Mouse (Mus musculus) embryonic facial prominence, embryonic 10.5 days (tissue): ENCODE results near the gene Adarb2. TPM values are rescaled to one million over a fixed set of nuclear protein-coding genes. Genes with fewer than 3 reads are reported as not detected.

Experiments used
- DNase-seq: peaks from one replicate; pipeline ENCODE4 v3.0.0-alpha.2; 2017; ENCODE audit warnings: low spot score
- H3K27ac ChIP-seq: fragments of 300-500 bp; sonication (generic); replicated peaks from 2 replicates; pipeline ENCODE4 v1.5.1; 2016; ENCODE audit warnings: mild to moderate bottlenecking
- H3K27me3 ChIP-seq: fragments of 300-500 bp; sonication (generic); replicated peaks from 2 replicates; pipeline ENCODE4 v1.6.1; 2016; ENCODE audit warnings: low read depth, mild to moderate bottlenecking; ENCODE audit not compliant: poor library complexity, severe bottlenecking
- H3K36me3 ChIP-seq: fragments of 300-500 bp; sonication (generic); replicated peaks from 2 replicates; pipeline ENCODE4 v1.6.1; 2016; ENCODE audit warnings: mild to moderate bottlenecking, moderate library complexity
- H3K4me1 ChIP-seq: fragments of 300-500 bp; sonication (generic); 2 replicates; pipeline ENCODE4 v1.6.1; 2016
- H3K4me3 ChIP-seq: fragments of 300-500 bp; sonication (generic); 2 replicates; pipeline ENCODE4 v1.5.1; 2016; ENCODE audit warnings: mild to moderate bottlenecking, moderate library complexity
- H3K9me3 ChIP-seq: fragments of 300-500 bp; sonication (generic); 2 replicates; pipeline ENCODE4 v1.6.1; 2016; ENCODE audit warnings: mild to moderate bottlenecking
- WGBS: fragments of 180-500 bp; shearing (Covaris S2); methylation state at CpG from one replicate; pipeline ENCODE4 v1.1.7; 2016; 5-methylcytosine and 5-hydroxymethylcytosine counted together
- polyA plus RNA-seq: library from polyadenylated mRNA; unstranded; fragments of >200 nt; fragmentation: Nextera tagmentation; extraction: Ambion mirVana; gene quantifications from 2 replicates; pipeline ENCODE4 v1.2.1, GENCODE M21; 2016

Gene Adarb2
- polyA plus RNA-seq, 1 experiment from 2014 or later: 2.6 TPM

- Histone ChIP-seq H3K27me3 (no peaks in the 10 kb centered on the region), H3K4me3 (no peak overlapping the region), H3K9me3 (no peaks in the 10 kb centered on the region), H3K36me3 (no peaks in the 10 kb centered on the region), H3K4me1 (no peaks in the 10 kb centered on the region), H3K27ac (no peak overlapping the region)
- DNase-seq: no peak
- WGBS: 94% methylated on average over 2 of the region's 2 CpGs
Measured at GRCm38 (mm10) chr13:8538481-8538880, 335.8 kb downstream of the Adarb2 start.

DNA sequence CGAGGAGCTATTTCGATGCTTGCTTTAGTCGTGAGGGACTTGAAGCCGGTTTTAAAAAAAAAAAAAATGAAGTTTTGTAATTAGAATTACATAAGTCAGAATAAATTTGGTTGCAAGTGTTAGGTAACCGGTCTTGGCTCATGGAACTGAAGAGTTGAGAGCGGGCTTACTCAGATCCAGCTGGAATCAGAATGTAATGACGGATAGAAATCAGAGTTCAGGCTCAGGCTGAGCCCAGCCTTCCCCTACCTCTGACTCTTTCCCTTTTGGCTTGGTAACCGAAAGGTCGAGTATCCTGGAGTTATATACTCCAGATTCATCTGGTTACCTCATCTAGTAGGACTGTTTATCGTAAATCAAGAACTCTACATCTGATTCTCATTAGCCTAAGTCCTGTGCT lies 336.2 kb downstream of the Adarb2 start:
- no peak for DNase-seq
- Histone ChIP-seq H3K36me3 (no peaks in the 10 kb centered on the region), H3K9me3 (no peaks in the 10 kb centered on the region), H3K4me1 (no peaks in the 10 kb centered on the region), H3K4me3 (no peak overlapping the region), H3K27ac (no peak overlapping the region), H3K27me3 (no peaks in the 10 kb centered on the region)
- WGBS: 90% methylated on average over 10 of the region's 10 CpGs

DNA sequence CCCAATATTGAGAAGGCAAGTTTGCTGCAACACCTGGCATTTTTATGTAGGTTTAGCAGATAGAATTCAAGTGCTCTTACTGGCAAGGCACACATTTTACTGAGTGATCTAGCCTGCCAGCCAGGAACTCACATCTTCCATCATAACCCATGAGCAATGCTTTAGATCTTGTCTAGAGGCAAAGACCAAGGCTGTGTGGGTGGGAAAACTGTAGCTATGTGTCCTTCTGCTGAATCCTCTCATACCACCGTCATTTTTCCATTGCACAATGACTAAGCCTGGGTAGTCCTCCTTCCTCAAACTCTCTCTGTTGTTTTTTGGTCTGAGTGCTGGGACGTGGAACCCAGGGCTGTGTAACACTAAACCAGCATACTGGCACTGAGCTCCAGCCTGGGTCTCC lies 340.0 kb downstream of the Adarb2 start:
- no peak for DNase-seq
- WGBS: 80% methylated on average over 2 of the region's 2 CpGs

DNA sequence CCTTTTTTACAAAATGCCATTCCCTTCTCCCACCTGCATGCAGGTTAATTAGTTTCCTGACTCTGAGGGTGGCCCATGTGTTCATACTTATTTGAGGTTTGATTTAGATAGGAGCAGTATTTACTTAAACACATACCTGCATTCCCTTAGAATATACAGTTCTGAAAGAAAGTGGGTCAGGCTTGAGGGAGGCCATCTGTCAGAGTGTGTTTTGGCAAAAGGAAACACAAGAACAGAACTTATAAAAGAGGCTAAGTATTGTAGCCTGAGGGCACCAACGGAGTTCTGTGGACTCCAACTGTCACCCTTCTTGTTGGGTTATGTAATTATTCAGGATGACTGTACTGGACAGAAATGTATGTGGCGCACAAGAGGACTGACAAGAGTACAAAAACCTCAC lies 349.6 kb downstream of the Adarb2 start:
- no peaks in the 10 kb centered on the region for H3K9me3 ChIP-seq
- no peaks in the 10 kb centered on the region for H3K27me3 ChIP-seq
- H3K36me3 ChIP-seq: no peaks in the 10 kb centered on the region
- no peak overlapping the region for H3K27ac ChIP-seq
- no peaks in the 10 kb centered on the region for H3K4me1 ChIP-seq
- H3K4me3 ChIP-seq: no peak overlapping the region
- no peak for DNase-seq
- WGBS: 76% methylated on average over 2 of the region's 2 CpGs

More for the DNA sequence above, 340.0 kb downstream of the Adarb2 start:
- H3K27ac ChIP-seq: no peak overlapping the region
- no peaks in the 10 kb centered on the region for H3K36me3 ChIP-seq
- no peaks in the 10 kb centered on the region for H3K27me3 ChIP-seq
- no peaks in the 10 kb centered on the region for H3K4me1 ChIP-seq
- no peak overlapping the region for H3K4me3 ChIP-seq
- H3K9me3 ChIP-seq: no peaks in the 10 kb centered on the region

DNA sequence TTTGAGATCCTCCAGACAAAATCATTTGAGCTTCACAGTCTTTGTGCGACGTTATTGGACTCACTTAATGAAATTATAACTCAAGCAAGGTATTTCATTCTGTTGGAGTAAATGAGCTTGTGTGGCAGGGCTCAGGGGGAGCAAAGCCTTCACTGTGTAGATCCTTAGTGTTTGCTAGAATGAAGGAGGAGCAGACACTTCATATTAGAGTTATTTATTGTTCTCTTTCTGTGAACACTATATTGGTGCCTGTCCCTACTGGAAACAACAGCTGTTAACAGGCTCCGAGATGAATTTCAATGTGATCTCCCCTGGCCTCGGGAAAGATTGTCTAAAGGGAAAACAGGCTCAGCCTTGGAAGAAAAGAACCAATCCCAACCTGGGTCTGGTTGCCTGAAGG lies 355.1 kb downstream of the Adarb2 start:
- no peak overlapping the region for H3K4me3 ChIP-seq
- H3K27me3 ChIP-seq: no peaks in the 10 kb centered on the region
- H3K4me1 ChIP-seq: no peaks in the 10 kb centered on the region
- no peak overlapping the region for H3K27ac ChIP-seq
- no peaks in the 10 kb centered on the region for H3K36me3 ChIP-seq
- DNase-seq: no peak
- H3K9me3 ChIP-seq: no peaks in the 10 kb centered on the region
- 82% methylated on average over 4 of the region's 4 CpGs for WGBS

DNA sequence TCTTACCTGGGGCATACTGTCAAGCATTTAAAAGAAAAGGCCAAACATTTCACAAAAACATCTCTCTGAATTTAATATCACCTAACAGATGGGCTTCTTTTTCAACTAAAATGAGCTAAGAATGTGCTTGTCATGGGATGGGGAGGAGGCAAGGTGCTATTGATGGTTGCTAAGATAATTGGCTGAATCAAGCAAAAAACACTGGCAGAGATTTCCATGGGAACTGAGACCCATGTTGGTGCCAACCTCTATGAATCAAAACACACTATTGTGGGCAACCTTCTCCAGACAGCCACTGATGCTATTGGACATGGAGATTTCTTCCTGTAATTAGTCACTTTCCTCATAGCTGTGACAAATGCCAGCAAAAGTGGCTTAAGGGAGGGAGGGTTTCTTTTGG lies 357.8 kb downstream of the Adarb2 start:
- DNase-seq: no peak
- Histone ChIP-seq H3K4me1 (no peaks in the 10 kb centered on the region), H3K4me3 (no peak overlapping the region), H3K9me3 (no peaks in the 10 kb centered on the region), H3K27me3 (no peaks in the 10 kb centered on the region), H3K27ac (no peak overlapping the region), H3K36me3 (no peaks in the 10 kb centered on the region)

DNA sequence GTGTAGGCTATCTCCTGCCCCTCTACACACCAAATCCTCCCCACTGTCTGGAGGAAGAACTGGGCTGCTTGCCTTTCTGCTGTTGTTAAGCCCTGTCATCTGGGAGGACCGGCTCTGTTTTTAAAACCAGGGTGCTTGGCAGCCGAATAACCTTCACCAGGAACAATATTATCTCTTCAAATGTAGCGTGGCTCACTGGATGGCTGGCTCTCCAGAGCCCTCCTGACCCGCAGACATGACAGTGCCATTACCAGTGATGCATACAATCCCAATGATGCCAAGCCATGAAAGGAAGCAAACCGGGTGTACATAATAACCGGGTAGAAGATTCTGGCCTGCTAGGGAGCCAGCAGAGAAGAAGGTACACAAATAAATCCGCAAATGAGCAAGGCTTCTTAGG lies 360.5 kb downstream of the Adarb2 start:
- no peak overlapping the region for H3K4me3 ChIP-seq
- no peaks in the 10 kb centered on the region for H3K27me3 ChIP-seq
- no peaks in the 10 kb centered on the region for H3K4me1 ChIP-seq
- DNase-seq: no peak
- no peaks in the 10 kb centered on the region for H3K9me3 ChIP-seq
- no peaks in the 10 kb centered on the region for H3K36me3 ChIP-seq
- H3K27ac ChIP-seq: no peak overlapping the region
- WGBS: 89% methylated on average over 7 of the region's 7 CpGs

- no peaks in the 10 kb centered on the region for H3K36me3 ChIP-seq
- no peaks in the 10 kb centered on the region for H3K27me3 ChIP-seq
- no peaks in the 10 kb centered on the region for H3K4me1 ChIP-seq
- 78% methylated on average over 15 of the region's 15 CpGs for WGBS
- DNase-seq: no peak
- H3K9me3 ChIP-seq: no peaks in the 10 kb centered on the region
- H3K4me3 ChIP-seq: no peak overlapping the region
- H3K27ac ChIP-seq: no peak overlapping the region
Measured at GRCm38 (mm10) chr13:8567111-8568026, 364.7 kb downstream of the Adarb2 start.

GRCm38 (mm10) chr13:8570269-8570668 lies 367.6 kb downstream of the Adarb2 start:
- H3K27me3 ChIP-seq: no peaks in the 10 kb centered on the region
- no peak overlapping the region for H3K27ac ChIP-seq
- no peaks in the 10 kb centered on the region for H3K36me3 ChIP-seq
- H3K4me3 ChIP-seq: no peak overlapping the region
- 94% methylated on average over 13 of the region's 13 CpGs for whole genome bisulfite sequencing
- H3K4me1 ChIP-seq: no peaks in the 10 kb centered on the region
- no peaks in the 10 kb centered on the region for H3K9me3 ChIP-seq
- no peak for DNase-seq

DNA sequence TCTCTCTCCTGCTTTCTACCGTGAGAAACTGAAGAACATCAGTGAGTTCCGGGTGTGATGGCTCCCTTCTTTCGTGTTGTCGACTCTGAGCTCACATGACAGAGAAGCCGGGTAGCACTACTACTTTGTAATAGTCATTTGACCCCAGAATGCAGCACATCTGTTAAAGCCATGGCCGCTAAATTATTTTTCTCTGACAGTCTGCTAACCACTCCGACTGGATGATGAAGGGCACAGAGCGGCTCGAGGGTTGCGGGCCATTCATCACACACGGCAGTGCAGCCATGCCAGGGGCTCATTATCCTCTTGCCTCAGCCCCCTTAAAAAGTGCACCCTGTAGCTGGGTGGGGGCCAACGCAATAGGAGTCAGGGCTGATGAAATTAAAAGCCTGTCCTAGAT lies 371.2 kb downstream of the Adarb2 start:
- H3K9me3 ChIP-seq: peaks cover 2% of the 10 kb centered on the region; the same call in 1 of the 2 replicates
- no peak overlapping the region for H3K27ac ChIP-seq
- H3K4me3 ChIP-seq: no peak overlapping the region
- no peaks in the 10 kb centered on the region for H3K27me3 ChIP-seq
- DNase-seq: no peak
- no peaks in the 10 kb centered on the region for H3K36me3 ChIP-seq
- whole genome bisulfite sequencing: 87% methylated on average over 12 of the region's 12 CpGs
- no peaks in the 10 kb centered on the region for H3K4me1 ChIP-seq

GRCm38 (mm10) chr13:8584257-8585005 lies 381.8 kb downstream of the Adarb2 start:
- DNase-seq: no peak
- H3K27ac ChIP-seq: no peak overlapping the region
- no peaks in the 10 kb centered on the region for H3K9me3 ChIP-seq
- H3K27me3 ChIP-seq: no peaks in the 10 kb centered on the region
- WGBS: 80% methylated on average over 8 of the region's 8 CpGs
- H3K36me3 ChIP-seq: no peaks in the 10 kb centered on the region
- H3K4me3 ChIP-seq: no peak overlapping the region
- no peaks in the 10 kb centered on the region for H3K4me1 ChIP-seq

DNA sequence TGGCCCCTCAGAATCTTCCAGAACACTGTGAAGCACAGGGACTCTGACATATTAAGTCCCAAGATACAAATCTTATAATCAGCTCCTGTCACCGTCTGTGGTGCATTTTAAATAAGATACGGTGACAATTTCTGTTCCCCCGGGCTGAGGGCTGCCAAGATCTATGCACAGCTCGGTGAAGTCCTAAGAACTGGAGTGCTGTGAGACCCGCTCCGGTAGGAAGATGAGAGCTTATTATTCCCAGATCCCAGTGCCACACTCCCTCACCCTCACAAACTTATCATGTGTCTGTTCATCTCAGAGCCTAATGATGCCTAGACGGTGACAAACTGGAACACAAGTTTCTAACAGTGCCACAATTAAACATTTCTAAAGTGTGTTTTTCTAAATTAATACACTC lies 384.8 kb downstream of the Adarb2 start:
- no peaks in the 10 kb centered on the region for H3K36me3 ChIP-seq
- no peak for DNase-seq
- no peaks in the 10 kb centered on the region for H3K27me3 ChIP-seq
- no peak overlapping the region for H3K27ac ChIP-seq
- no peak overlapping the region for H3K4me3 ChIP-seq
- no peaks in the 10 kb centered on the region for H3K9me3 ChIP-seq
- no peaks in the 10 kb centered on the region for H3K4me1 ChIP-seq
- 90% methylated on average over 7 of the region's 7 CpGs for WGBS

GRCm38 (mm10) chr13:8590460-8590859 lies 387.8 kb downstream of the Adarb2 start:
- H3K4me3 ChIP-seq: no peak overlapping the region
- DNase-seq: no peak
- WGBS: 80% methylated on average over 3 of the region's 3 CpGs
- H3K27ac ChIP-seq: no peak overlapping the region
- no peaks in the 10 kb centered on the region for H3K36me3 ChIP-seq
- no peaks in the 10 kb centered on the region for H3K9me3 ChIP-seq
- H3K4me1 ChIP-seq: no peaks in the 10 kb centered on the region
- no peaks in the 10 kb centered on the region for H3K27me3 ChIP-seq
